Mouse (Mus musculus) stomach, postnatal 0 days (tissue): Measurements from ENCODE around the gene Cdh16. TPM values are rescaled to one million over a fixed set of nuclear protein-coding genes. Genes with fewer than 3 reads are reported as not detected.

ENCODE experiments used
- ATAC-seq: fragments of 200-750 bp; cut with Nextera tagmentation; 2 replicates; pipeline ENCODE4 v1.8.0; 2017; ENCODE audit not compliant: low FRiP score, low TSS enrichment
- DNase-seq: peaks from one replicate; pipeline ENCODE4 v3.0.0-alpha.2; 2016; ENCODE audit warnings: low spot score
- H3K27ac ChIP-seq: fragments of 300-500 bp; sonication (generic); replicated peaks from 2 replicates; pipeline ENCODE4 v1.5.1; 2014; ENCODE audit warnings: mild to moderate bottlenecking, control low read depth
- H3K27me3 ChIP-seq: fragments of 300-500 bp; sonication (generic); 2 replicates; pipeline ENCODE4 v1.6.1; 2014; ENCODE audit warnings: low read length; ENCODE audit not compliant: control insufficient read depth, insufficient read depth
- H3K36me3 ChIP-seq: fragments of 300-500 bp; sonication (generic); 2 replicates; pipeline ENCODE4 v1.6.1; 2014; ENCODE audit warnings: low read length, mixed read lengths; ENCODE audit not compliant: control insufficient read depth, insufficient read depth
- H3K4me1 ChIP-seq: fragments of 300-500 bp; sonication (generic); replicated peaks from 2 replicates; pipeline ENCODE4 v1.6.1; 2014; ENCODE audit warnings: antibody characterized with exemption; ENCODE audit not compliant: control insufficient read depth, insufficient read depth
- H3K4me2 ChIP-seq: fragments of 300-500 bp; sonication (generic); replicated peaks from 2 replicates; pipeline ENCODE4 v1.6.1; 2014; ENCODE audit warnings: low read depth, mild to moderate bottlenecking, control low read depth, moderate library complexity
- H3K4me3 ChIP-seq: fragments of 300-500 bp; sonication (generic); 2 replicates; pipeline ENCODE4 v1.5.1; 2014; ENCODE audit warnings: low read depth, low read length, control low read depth
- H3K9ac ChIP-seq: fragments of 300-500 bp; sonication (generic); 2 replicates; pipeline ENCODE4 v1.6.1; 2014; ENCODE audit warnings: mild to moderate bottlenecking, low read length, control low read depth, mixed read lengths
- H3K9me3 ChIP-seq: fragments of 300-500 bp; sonication (generic); 2 replicates; pipeline ENCODE4 v1.6.1; 2016; ENCODE audit warnings: low read length; ENCODE audit not compliant: control insufficient read depth
- CTCF ChIP-seq: IDR thresholded peaks from 2 replicates; pipeline ENCODE4 v1.5.1; 2016; ENCODE audit warnings: antibody characterized with exemption, low read depth, mild to moderate bottlenecking, moderate library complexity
- EP300 ChIP-seq: optimal IDR thresholded peaks from 2 replicates; pipeline ENCODE3; 2016; ENCODE audit warnings: antibody characterized with exemption
- WGBS: fragments of 180-500 bp; shearing (Covaris S2); extraction: QIAGEN DNeasy Blood & Tissue Kit; methylation state at CpG from one replicate; pipeline ENCODE4 v1.1.7; 2014; 5-methylcytosine and 5-hydroxymethylcytosine counted together
- polyA plus RNA-seq: library from polyadenylated mRNA; unstranded; fragments of >200 nt; fragmentation: Nextera tagmentation; extraction: Ambion mirVana; gene quantifications from 2 replicates; pipeline ENCODE4 v1.2.1, GENCODE M21; 2015

Gene Cdh16
- polyA plus RNA-seq, 1 experiment from 2014 or later = 0.30 TPM

DNA sequence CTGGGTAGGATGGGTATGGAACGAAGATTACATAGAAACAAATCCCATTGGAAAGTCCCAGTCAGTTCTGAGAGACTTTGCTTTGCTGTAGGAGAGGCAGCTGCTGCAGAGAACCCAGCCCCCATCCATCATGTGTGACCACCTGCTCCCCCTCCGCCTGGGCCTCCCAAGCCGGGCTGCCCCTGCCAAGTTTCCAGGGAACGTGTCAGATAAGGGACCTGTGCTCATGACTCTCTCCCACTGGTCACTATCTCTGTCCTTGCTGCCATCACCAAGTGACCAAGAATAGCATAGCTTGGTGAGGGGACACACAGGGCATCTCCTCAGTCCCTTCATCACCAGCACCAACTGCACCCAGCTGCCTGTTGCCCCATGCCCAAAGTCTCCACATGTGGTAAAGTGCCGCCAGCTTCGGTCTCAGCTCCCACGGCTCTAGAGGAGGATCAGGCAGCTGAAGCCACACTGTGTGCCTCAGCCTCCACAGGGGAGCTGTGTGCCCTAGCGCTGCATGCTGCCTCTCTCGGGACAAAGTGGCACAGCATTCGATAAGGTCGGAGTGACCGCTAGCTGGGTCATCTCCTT is 13.9 kb downstream of the Cdh16 start:
- no peak for TF ChIP-seq CTCF
- no peak for TF ChIP-seq EP300
- H3K4me1 ChIP-seq = no peaks in the 10 kb centered on the region
- H3K9me3 ChIP-seq = no peaks in the 10 kb centered on the region
- no peak overlapping the region for H3K27ac ChIP-seq
- H3K4me3 ChIP-seq = no peak overlapping the region
- 65% methylated on average over 12 of the region's 12 CpGs for WGBS
- H3K4me2 ChIP-seq = no peak overlapping the region
- no peaks in the 10 kb centered on the region for H3K27me3 ChIP-seq
- no peak for DNase-seq
- ATAC-seq = no peak
- no peaks in the 10 kb centered on the region for H3K36me3 ChIP-seq
- no peak overlapping the region for H3K9ac ChIP-seq

GRCm38 (mm10) chr8:104609222-104609621 is 15.0 kb downstream of the Cdh16 start:
- Histone ChIP-seq H3K27ac (no peak overlapping the region), H3K9ac (no peak overlapping the region), H3K9me3 (no peaks in the 10 kb centered on the region), H3K4me1 (no peaks in the 10 kb centered on the region), H3K4me3 (no peak overlapping the region), H3K36me3 (no peaks in the 10 kb centered on the region), H3K27me3 (no peaks in the 10 kb centered on the region), H3K4me2 (no peak overlapping the region)
- no peak for DNase-seq
- no peak for TF ChIP-seq EP300
- no peak for TF ChIP-seq CTCF
- no peak for ATAC-seq
- WGBS = 69% methylated on average over 8 of the region's 8 CpGs

GRCm38 (mm10) chr8:104607944-104608343 is 16.3 kb downstream of the Cdh16 start:
- H3K36me3 ChIP-seq = no peaks in the 10 kb centered on the region
- no peak overlapping the region for H3K4me2 ChIP-seq
- no peak overlapping the region for H3K4me3 ChIP-seq
- no peak overlapping the region for H3K9ac ChIP-seq
- no peak overlapping the region for H3K27ac ChIP-seq
- 86% methylated on average over 2 of the region's 2 CpGs for WGBS
- ATAC-seq (no peak), DNase-seq (no peak)
- H3K4me1 ChIP-seq = no peaks in the 10 kb centered on the region
- no peaks in the 10 kb centered on the region for H3K27me3 ChIP-seq
- no peaks in the 10 kb centered on the region for H3K9me3 ChIP-seq
- TF ChIP-seq EP300 (no peak), CTCF (no peak)

DNA sequence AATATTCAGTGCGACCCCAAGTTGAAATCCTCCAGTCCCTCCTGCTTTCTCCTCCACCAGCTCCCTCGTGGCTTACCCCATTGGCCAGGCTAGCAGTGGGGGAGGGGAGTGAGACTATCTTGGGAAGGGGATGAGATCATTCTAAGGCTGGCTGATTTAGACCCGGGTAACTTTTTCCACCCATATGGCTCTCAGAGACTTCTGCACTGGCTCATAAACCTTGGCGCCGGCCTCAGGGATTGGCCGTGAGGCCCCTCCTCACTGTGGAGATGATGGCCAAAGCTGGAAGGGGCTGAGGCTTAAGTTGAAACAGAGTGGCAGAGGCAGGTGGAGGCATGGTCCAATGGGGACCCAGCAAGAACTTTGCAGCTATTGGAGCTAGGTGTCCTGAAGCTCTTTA is 17.9 kb downstream of the Cdh16 start:
- peak; percentile 33; the same call in 1 of the 2 replicates for ATAC-seq
- no peak overlapping the region for H3K4me2 ChIP-seq
- no peaks in the 10 kb centered on the region for H3K27me3 ChIP-seq
- TF ChIP-seq CTCF (no peak), EP300 (no peak)
- H3K9me3 ChIP-seq = no peaks in the 10 kb centered on the region
- no peaks in the 10 kb centered on the region for H3K36me3 ChIP-seq
- H3K4me1 ChIP-seq = no peaks in the 10 kb centered on the region
- WGBS = 34% methylated on average over 6 of the region's 6 CpGs
- peak; percentile 16 for DNase-seq
- no peak overlapping the region for H3K4me3 ChIP-seq
- peak overlapping the region; percentile 49 for H3K27ac ChIP-seq
- H3K9ac ChIP-seq = no peak overlapping the region

DNA sequence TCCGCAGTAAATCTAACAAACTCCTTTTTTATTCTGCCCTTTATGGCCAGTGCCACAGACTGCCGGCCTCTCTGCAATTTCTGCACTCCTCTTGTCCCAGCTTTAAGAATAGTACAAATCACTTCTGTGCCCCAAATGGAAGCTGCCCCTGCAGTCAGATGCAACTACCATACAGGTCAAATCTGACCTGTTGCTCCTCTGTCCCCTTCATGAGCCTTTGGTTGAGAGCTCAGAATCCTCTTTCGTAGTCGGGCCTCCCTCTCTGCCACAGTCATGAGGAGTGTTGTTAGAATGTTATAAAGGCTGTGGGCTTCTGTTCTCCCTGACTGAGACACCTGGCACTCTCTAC is 21.0 kb downstream of the Cdh16 start:
- ATAC-seq (no peak), DNase-seq (no peak)
- Histone ChIP-seq H3K27me3 (no peaks in the 10 kb centered on the region), H3K27ac (no peak overlapping the region), H3K4me1 (no peaks in the 10 kb centered on the region), H3K36me3 (no peaks in the 10 kb centered on the region), H3K9ac (0 out of 2 replicates have a peak overlapping the region, but pooled peaks have one; percentile 13), H3K9me3 (no peaks in the 10 kb centered on the region), H3K4me3 (no peak overlapping the region), H3K4me2 (no peak overlapping the region)
- WGBS = 77% methylated on average over 4 of the region's 4 CpGs
- TF ChIP-seq EP300 (no peak), CTCF (no peak)

DNA sequence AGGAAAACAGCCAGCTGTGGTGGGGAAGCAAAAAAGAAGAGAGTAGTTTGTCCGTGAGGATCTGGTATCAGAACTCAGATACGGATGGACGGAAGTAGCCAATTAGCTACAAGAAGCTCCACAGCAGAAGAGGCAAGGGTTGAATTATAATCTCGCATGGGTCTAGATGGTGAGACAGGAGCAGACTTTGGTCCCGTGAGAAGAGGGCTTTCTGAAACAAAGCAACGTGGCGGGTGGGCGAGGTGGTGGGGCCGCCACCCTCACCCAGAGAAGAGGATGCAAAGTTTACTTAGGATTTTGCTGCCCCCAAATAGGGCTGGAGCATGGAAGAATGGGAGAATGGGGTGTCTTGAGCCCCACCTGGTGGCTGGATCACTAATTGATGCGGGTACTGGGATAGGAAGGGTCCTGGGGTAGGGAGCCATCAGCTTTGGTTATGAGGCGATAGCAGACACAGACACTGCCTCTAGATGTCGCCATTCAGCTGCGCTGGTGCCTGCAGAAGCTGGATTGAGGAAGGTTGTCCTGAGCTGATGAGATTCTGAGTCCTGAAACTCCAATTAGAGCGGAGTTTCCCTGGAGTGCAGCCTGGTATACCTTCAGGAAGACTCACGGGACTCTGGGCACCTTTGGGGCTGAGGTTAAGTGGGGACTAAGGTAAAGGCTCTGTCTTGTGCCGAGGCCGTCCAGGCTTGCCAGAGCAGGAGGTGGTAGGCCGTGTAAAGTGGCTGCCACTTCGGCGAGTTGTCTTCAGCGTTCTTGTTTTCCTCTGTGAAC is 21.5 kb downstream of the Cdh16 start:
- ATAC-seq (peak; percentile 85), DNase-seq (peak; percentile 86)
- H3K4me3 ChIP-seq = peak overlapping the region; percentile 21
- no peak overlapping the region; the same call in 1 of the 2 replicates for H3K9ac ChIP-seq
- H3K4me1 ChIP-seq = no peaks in the 10 kb centered on the region
- H3K27ac ChIP-seq = no peak overlapping the region
- TF ChIP-seq CTCF (peak; percentile 98), EP300 (no peak)
- no peaks in the 10 kb centered on the region for H3K27me3 ChIP-seq
- no peaks in the 10 kb centered on the region for H3K36me3 ChIP-seq
- H3K4me2 ChIP-seq = peak overlapping the region; percentile 54
- no peaks in the 10 kb centered on the region for H3K9me3 ChIP-seq
- WGBS = 21% methylated on average over 21 of the region's 21 CpGs
